Mouse (Mus musculus) thymus, postnatal 36 days (tissue): ENCODE data around the gene Vmn2r67.
"Not testable (repeated sequence)": the region's sequence is repeated elsewhere in the genome, so short reads cannot be mapped to it uniquely, and the experiment has no call there.

Source experiments
- DNase-seq, 2 experiments: peaks; one replicate each; pipeline ENCODE4 v3.0.0; 2022; ENCODE audit warnings: mixed read lengths in 2 of 2

Gene Vmn2r67

GRCm38 (mm10) chr7:85155898-85156297 lies at the start of gene Vmn2r67:
TSS of gene Vmn2r67 (minus strand) at chr7:85155998.
- DNase-seq: no peak

GRCm38 (mm10) chr7:85104531-85104930 lies 51.3 kb downstream of the Vmn2r67 start:
- not testable (repeated sequence) for DNase-seq
